Mouse (Mus musculus): ENCODE measurements around the gene Gm16368.
"Not testable (repeated sequence)": the region's sequence is repeated elsewhere in the genome, so short reads cannot be mapped to it uniquely, and the experiment has no call there.

The Gm16368 gene

GRCm38 (mm10) chr12:88083397-88083796, at the start of gene Gm16368:
Gene Gm16368, plus strand, starts transcription at chr12:88083697.
- in situ Hi-C loops (cut with MboI, MseI): loop anchor here in 1 of 2 experiments (5.0 kb wide), 1 partner anchor 56 kb away; the partner anchor contains the start of gene Gm2056

- in situ Hi-C loops (cut with MboI, MseI): not testable (repeated sequence)
Observed at GRCm38 (mm10) chr12:88039062-88039461, 44.4 kb upstream of the Gm16368 start.

GRCm38 (mm10) chr12:88039703-88040102, 43.8 kb upstream of the Gm16368 start:
- in situ Hi-C loops (cut with MboI, MseI): not testable (repeated sequence)

GRCm38 (mm10) chr12:88045226-88045625, 38.3 kb upstream of the Gm16368 start:
- in situ Hi-C loops (cut with MboI, MseI): loop anchor here in 1 of 2 experiments (5.0 kb wide), 1 partner anchor 72 kb away; no protein-coding TSS in a partner anchor

Measured in T-helper 17 cell (primary cell).